Mouse (Mus musculus) olfactory bulb, adult 2 months (tissue): ENCODE results near the gene Sesn2.

Source experiments
- CTCF ChIP-seq: fragments of 200-500 bp; IDR thresholded peaks from 2 replicates; pipeline ENCODE4 v1.5.1; 2012; ENCODE audit warnings: low read depth, mild to moderate bottlenecking, low read length, moderate library complexity; ENCODE audit not compliant: insufficient read depth
- POLR2A ChIP-seq: fragments of 200-500 bp; IDR thresholded peaks from 2 replicates; pipeline ENCODE4 v1.6.1; 2012; ENCODE audit warnings: mild to moderate bottlenecking, low read depth, low read length, moderate library complexity; ENCODE audit not compliant: insufficient read depth

GRCm38 (mm10) chr4:132541413-132541812 is 31.1 kb upstream of the Sesn2 start:
- no peak for TF ChIP-seq CTCF
- TF ChIP-seq POLR2A = no peak
